Mouse (Mus musculus) stomach, embryonic 16.5 days (tissue): ENCODE measurements around the gene Galns. TPM values are rescaled to one million over a fixed set of nuclear protein-coding genes. Genes with fewer than 3 reads are reported as not detected.

Source experiments
- microRNA-seq: library from miRNA; unstranded; fragments of <30 nt; microRNA quantifications from one replicate; pipeline ENCODE4, GENCODE M21; 2016
- polyA plus RNA-seq: library from polyadenylated mRNA; unstranded; fragments of >200 nt; fragmentation: Nextera tagmentation; extraction: Ambion mirVana; gene quantifications from 2 replicates; pipeline ENCODE4 v1.2.1, GENCODE M21; 2015

Galns gene
- polyA plus RNA-seq, 1 experiment from 2014 or later, result 14.8 TPM

Small RNA genes within 50 kb of the gene (microRNA-seq; reads per million reads assigned to microRNA genes)
- not detected for gene Mir6396

Other genes with a start within 250 kb of the Galns start
- gene Zc3h18, start 234.9 kb downstream of the Galns start, polyA plus RNA-seq, result 28.1 and 32.4 TPM in 2 replicates
- gene Il17c, start 189.4 kb downstream of the Galns start, polyA plus RNA-seq, result not detected in 2 replicates
- 241 and 270 TPM in 2 replicates for gene Cyba, start 178.5 kb downstream of the Galns start, polyA plus RNA-seq
- gene Mvd, start 168.0 kb downstream of the Galns start, polyA plus RNA-seq, result 40.3 and 40.7 TPM in 2 replicates
- gene Snai3, start 150.7 kb downstream of the Galns start, polyA plus RNA-seq, result 0.59 and 1.2 TPM in 2 replicates
- 31.3 and 36.4 TPM in 2 replicates for gene Rnf166, start 135.4 kb downstream of the Galns start, polyA plus RNA-seq
- 39.8 TPM in 2 replicates for gene Ctu2, start 135.3 kb downstream of the Galns start, polyA plus RNA-seq
- 13.5 and 18.9 TPM in 2 replicates for gene Piezo1, start 60.1 kb downstream of the Galns start, polyA plus RNA-seq
- 28.4 and 28.5 TPM in 2 replicates for gene Cdt1, start 43.4 kb downstream of the Galns start, polyA plus RNA-seq
- 335 and 345 TPM in 2 replicates for gene Aprt, start 34.6 kb downstream of the Galns start, polyA plus RNA-seq
- gene Trappc2l, start 177 bp upstream of the Galns start, polyA plus RNA-seq, result 41.4 and 50.6 TPM in 2 replicates
- not detected in 2 replicates for gene Pabpn1l, start 11.3 kb upstream of the Galns start, polyA plus RNA-seq
- 3.2 and 4.1 TPM in 2 replicates for gene Cbfa2t3, start 87.6 kb upstream of the Galns start, polyA plus RNA-seq
- gene Acsf3, start 164.0 kb upstream of the Galns start, polyA plus RNA-seq, result 20.1 and 20.9 TPM in 2 replicates
- gene Cdh15, start 236.5 kb upstream of the Galns start, polyA plus RNA-seq, result 0.71 and 3.0 TPM in 2 replicates